Mouse (Mus musculus): Measurements from ENCODE around the gene Ppara. TPM values are rescaled to one million over a fixed set of nuclear protein-coding genes. Genes with fewer than 3 reads are reported as not detected.
A peak's percentile ranks its signal among the peaks of the same experiment; 100 is the strongest.

Gene Ppara
- polyA plus RNA-seq, 1 experiment from 2014 or later = 14.3 TPM

- Histone ChIP-seq H3K4me1 (replicated peaks; ENCODE audit: control insufficient read depth, insufficient read depth, low read length) (no peaks in the 10 kb centered on the region), H3K9ac (ENCODE audit: low read depth, low read length) (no peak overlapping the region), H3K4me3 (ENCODE audit: low read depth, low read length) (no peak overlapping the region), H3K36me3 (ENCODE audit: control insufficient read depth, insufficient read depth) (peaks cover 18% of the 10 kb centered on the region; the same call in 1 of the 2 replicates), H3K27ac (ENCODE audit: low read depth, low read length) (no peak overlapping the region), H3K9me3 (ENCODE audit: control insufficient read depth) (no peaks in the 10 kb centered on the region), H3K4me2 (replicated peaks; ENCODE audit: low read depth) (no peak overlapping the region), H3K27me3 (replicated peaks; ENCODE audit: control insufficient read depth, insufficient read depth, low read length) (no peaks in the 10 kb centered on the region)
- no peak for TF ChIP-seq CTCF (IDR thresholded peaks at IDR 0.05; ENCODE audit: low read depth)
- no peak for ATAC-seq
- 92% methylated on average over 2 of the region's 2 CpGs for WGBS
Observed at GRCm38 (mm10) chr15:85802931-85803330, 68.1 kb downstream of the Ppara start.

GRCm38 (mm10) chr15:85806886-85807285 lies 72.1 kb downstream of the Ppara start:
- no peak for ATAC-seq
- H3K4me3 ChIP-seq (ENCODE audit: low read depth, low read length) = no peak overlapping the region
- 0 out of 2 replicates have a peak, but pooled peaks cover 6% of the 10 kb centered on the region for H3K4me1 ChIP-seq (replicated peaks; ENCODE audit: control insufficient read depth, insufficient read depth, low read length)
- no peaks in the 10 kb centered on the region for H3K27me3 ChIP-seq (replicated peaks; ENCODE audit: control insufficient read depth, insufficient read depth, low read length)
- WGBS = 62% methylated on average over 4 of the region's 4 CpGs
- no peak overlapping the region for H3K9ac ChIP-seq (ENCODE audit: low read depth, low read length)
- no peak overlapping the region for H3K27ac ChIP-seq (ENCODE audit: low read depth, low read length)
- no peaks in the 10 kb centered on the region for H3K9me3 ChIP-seq (ENCODE audit: control insufficient read depth)
- no peak for TF ChIP-seq CTCF (IDR thresholded peaks at IDR 0.05; ENCODE audit: low read depth)
- peaks cover 12% of the 10 kb centered on the region; the same call in 1 of the 2 replicates for H3K36me3 ChIP-seq (ENCODE audit: control insufficient read depth, insufficient read depth)
- no peak overlapping the region for H3K4me2 ChIP-seq (replicated peaks; ENCODE audit: low read depth)

DNA sequence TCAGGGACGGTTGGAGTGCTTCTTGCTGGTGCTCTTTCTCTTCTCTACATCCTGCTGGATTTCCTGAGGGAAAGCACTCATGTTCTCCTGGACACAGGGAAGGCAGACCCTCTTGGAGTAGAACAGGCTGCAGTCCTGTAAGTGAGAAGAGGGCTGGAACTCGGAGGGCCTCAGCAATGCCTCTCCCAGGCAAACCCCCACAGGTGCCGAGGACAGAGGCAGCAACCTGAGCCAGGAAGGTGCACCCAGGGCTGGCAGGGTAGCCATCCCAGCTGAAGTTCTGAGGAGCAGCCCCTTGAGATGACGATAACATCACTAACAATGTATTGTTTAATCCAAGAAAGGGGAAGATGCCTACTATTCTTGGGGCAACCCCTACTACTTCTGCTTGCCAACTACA lies 72.6 kb downstream of the Ppara start:
- Histone ChIP-seq H3K9ac (ENCODE audit: low read depth, low read length) (no peak overlapping the region), H3K4me1 (replicated peaks; ENCODE audit: control insufficient read depth, insufficient read depth, low read length) (0 out of 2 replicates have a peak, but pooled peaks cover 6% of the 10 kb centered on the region), H3K9me3 (ENCODE audit: control insufficient read depth) (no peaks in the 10 kb centered on the region), H3K27ac (ENCODE audit: low read depth, low read length) (no peak overlapping the region), H3K27me3 (replicated peaks; ENCODE audit: control insufficient read depth, insufficient read depth, low read length) (no peaks in the 10 kb centered on the region), H3K4me2 (replicated peaks; ENCODE audit: low read depth) (no peak overlapping the region), H3K4me3 (ENCODE audit: low read depth, low read length) (no peak overlapping the region), H3K36me3 (ENCODE audit: control insufficient read depth, insufficient read depth) (peaks cover 9% of the 10 kb centered on the region; the same call in 1 of the 2 replicates)
- ATAC-seq = no peak
- WGBS = 89% methylated on average over 4 of the region's 4 CpGs
- TF ChIP-seq CTCF (IDR thresholded peaks at IDR 0.05; ENCODE audit: low read depth) = no peak

GRCm38 (mm10) chr15:85808031-85808430 lies 73.2 kb downstream of the Ppara start:
- WGBS = 82% methylated on average over 6 of the region's 6 CpGs
- H3K27ac ChIP-seq (ENCODE audit: low read depth, low read length) = no peak overlapping the region
- H3K9me3 ChIP-seq (ENCODE audit: control insufficient read depth) = no peaks in the 10 kb centered on the region
- no peak for ATAC-seq
- H3K9ac ChIP-seq (ENCODE audit: low read depth, low read length) = no peak overlapping the region
- no peak overlapping the region for H3K4me2 ChIP-seq (replicated peaks; ENCODE audit: low read depth)
- peaks cover 7% of the 10 kb centered on the region; the same call in 1 of the 2 replicates for H3K36me3 ChIP-seq (ENCODE audit: control insufficient read depth, insufficient read depth)
- no peak for TF ChIP-seq CTCF (IDR thresholded peaks at IDR 0.05; ENCODE audit: low read depth)
- H3K4me3 ChIP-seq (ENCODE audit: low read depth, low read length) = no peak overlapping the region
- no peaks in the 10 kb centered on the region for H3K27me3 ChIP-seq (replicated peaks; ENCODE audit: control insufficient read depth, insufficient read depth, low read length)
- H3K4me1 ChIP-seq (replicated peaks; ENCODE audit: control insufficient read depth, insufficient read depth, low read length) = 0 out of 2 replicates have a peak, but pooled peaks cover 6% of the 10 kb centered on the region

DNA sequence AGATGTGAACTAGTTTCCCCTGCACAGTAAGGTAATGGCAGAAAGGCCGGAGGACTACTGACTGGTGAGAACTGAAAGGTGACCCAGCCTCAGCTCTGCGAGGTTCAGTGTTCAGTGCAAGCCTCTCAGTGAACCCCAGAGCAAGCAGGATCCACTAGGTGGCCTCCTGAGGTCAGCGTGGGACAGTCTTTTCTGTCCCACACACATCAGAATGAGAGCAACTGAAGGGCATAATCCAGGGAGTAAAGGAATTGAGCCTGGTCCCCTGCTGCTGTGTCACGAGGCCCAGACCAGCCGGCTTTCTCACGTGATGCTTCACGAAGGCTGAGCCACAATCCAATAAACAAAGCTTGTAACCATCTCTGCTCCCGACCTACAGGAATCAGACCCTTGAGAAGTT lies 73.7 kb downstream of the Ppara start:
- Histone ChIP-seq H3K9ac (ENCODE audit: low read depth, low read length) (no peak overlapping the region), H3K4me2 (replicated peaks; ENCODE audit: low read depth) (no peak overlapping the region), H3K4me1 (replicated peaks; ENCODE audit: control insufficient read depth, insufficient read depth, low read length) (0 out of 2 replicates have a peak, but pooled peaks cover 6% of the 10 kb centered on the region), H3K4me3 (ENCODE audit: low read depth, low read length) (no peak overlapping the region), H3K27me3 (replicated peaks; ENCODE audit: control insufficient read depth, insufficient read depth, low read length) (no peaks in the 10 kb centered on the region), H3K27ac (ENCODE audit: low read depth, low read length) (no peak overlapping the region), H3K9me3 (ENCODE audit: control insufficient read depth) (no peaks in the 10 kb centered on the region), H3K36me3 (ENCODE audit: control insufficient read depth, insufficient read depth) (peaks cover 7% of the 10 kb centered on the region; the same call in 1 of the 2 replicates)
- no peak for ATAC-seq
- TF ChIP-seq CTCF (IDR thresholded peaks at IDR 0.05; ENCODE audit: low read depth) = peak; percentile 42
- 64% methylated on average over 8 of the region's 8 CpGs for WGBS

- Histone ChIP-seq H3K4me1 (replicated peaks; ENCODE audit: control insufficient read depth, insufficient read depth, low read length) (0 out of 2 replicates have a peak, but pooled peaks cover 6% of the 10 kb centered on the region), H3K27ac (ENCODE audit: low read depth, low read length) (no peak overlapping the region), H3K4me3 (ENCODE audit: low read depth, low read length) (no peak overlapping the region), H3K36me3 (ENCODE audit: control insufficient read depth, insufficient read depth) (peaks cover 7% of the 10 kb centered on the region; the same call in 1 of the 2 replicates), H3K9ac (ENCODE audit: low read depth, low read length) (no peak overlapping the region), H3K27me3 (replicated peaks; ENCODE audit: control insufficient read depth, insufficient read depth, low read length) (no peaks in the 10 kb centered on the region), H3K4me2 (replicated peaks; ENCODE audit: low read depth) (no peak overlapping the region), H3K9me3 (ENCODE audit: control insufficient read depth) (no peaks in the 10 kb centered on the region)
- 83% methylated on average over 12 of the region's 12 CpGs for WGBS
- no peak for TF ChIP-seq CTCF (IDR thresholded peaks at IDR 0.05; ENCODE audit: low read depth)
- no peak for ATAC-seq
Observed at GRCm38 (mm10) chr15:85809091-85809490, 74.3 kb downstream of the Ppara start.
